In the genomic region with DNA sequence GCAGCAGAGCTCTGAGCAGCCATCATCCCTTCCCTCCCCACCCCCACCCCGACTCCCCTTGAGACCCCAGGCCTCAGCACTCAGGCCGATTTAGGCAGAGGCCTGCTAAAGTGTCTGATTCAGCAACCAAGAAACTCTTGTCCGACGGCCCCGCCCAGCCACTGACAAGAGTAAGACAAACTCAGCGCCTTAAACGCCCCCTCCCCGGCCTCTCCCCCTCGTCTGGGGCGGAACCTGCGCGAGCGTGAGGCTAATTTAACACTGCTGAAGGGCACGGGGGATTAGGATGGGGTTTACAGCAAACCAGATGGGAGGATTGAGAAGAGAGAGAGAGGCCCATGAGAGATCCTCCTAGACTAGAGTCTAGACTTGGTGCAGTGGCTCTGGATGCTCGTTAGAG, we compare ENCODE assay signal across 8 mouse cellular contexts.
DNase-seq lines count a peak whose midpoint lies in the region; ATAC-seq and TF ChIP-seq lines count a peak whose summit lies in the region.

No protein-coding gene starts in this region.

- no peaks in the 10 kb centered on the region for H3K9me3 ChIP-seq in kidney, embryonic 14.5 days (ENCODE audit: control insufficient read depth, low read length)
- no peaks in the 10 kb centered on the region for H3K9me3 ChIP-seq in heart, embryonic 15.5 days (replicated peaks)

- 4% methylated on average over 15 of the region's 15 CpGs for WGBS in kidney, embryonic 14.5 days
- WGBS in heart, embryonic 15.5 days: 43% methylated on average over 15 of the region's 15 CpGs
- WGBS in thymus, adult 2 months: 88% methylated on average over 15 of the region's 15 CpGs

- no peak overlapping the region for H3K9ac ChIP-seq in kidney, embryonic 14.5 days (ENCODE audit: low read depth, low read length)
- no peak overlapping the region for H3K9ac ChIP-seq in heart, embryonic 15.5 days

- H3K27me3 ChIP-seq in kidney, embryonic 14.5 days (ENCODE audit: control insufficient read depth, insufficient read depth, low read length): no peaks in the 10 kb centered on the region
- H3K27me3 ChIP-seq in heart, embryonic 15.5 days: no peaks in the 10 kb centered on the region
- H3K27me3 ChIP-seq in thymus, adult 2 months (ENCODE audit: control insufficient read depth, insufficient read depth, low read length): no peaks in the 10 kb centered on the region

- no peaks in the 10 kb centered on the region; the same call in 1 of the 2 replicates for H3K36me3 ChIP-seq in kidney, embryonic 14.5 days (ENCODE audit: control insufficient read depth, insufficient read depth, low read length)
- peaks cover 15% of the 10 kb centered on the region for H3K36me3 ChIP-seq in heart, embryonic 15.5 days
- H3K36me3 ChIP-seq in thymus, adult 2 months (ENCODE audit: control insufficient read depth, insufficient read depth, low read length): peaks cover 7% of the 10 kb centered on the region; the same call in 1 of the 2 replicates

- no peak overlapping the region for H3K4me3 ChIP-seq in kidney, embryonic 14.5 days (ENCODE audit: low read length)
- no peak overlapping the region for H3K4me3 ChIP-seq in heart, embryonic 15.5 days
- no peak overlapping the region for H3K4me3 ChIP-seq in thymus, adult 2 months (ENCODE audit: control insufficient read depth, insufficient read depth, low read length)

- DNase-seq in kidney, adult 8-10 months: no peak
- peak; percentile 29 to 61 for DNase-seq in adrenal gland, postnatal 36 days
- DNase-seq in lung, postnatal 36 days: peak; percentile 56
- DNase-seq in spleen, postnatal 4 days (ENCODE audit: low spot score in 2 of 2): no peak
- DNase-seq in thymus, adult 2 months: no peak
- DNase-seq in cerebellum, adult 9-11 months: no peak

- peak overlapping the region; percentile 48; the same call in 1 of the 2 replicates for H3K27ac ChIP-seq in kidney, embryonic 14.5 days (ENCODE audit: low read depth, low read length)
- H3K27ac ChIP-seq in heart, embryonic 15.5 days: peak overlapping the region; percentile 69
- no peak overlapping the region for H3K27ac ChIP-seq in thymus, adult 2 months (ENCODE audit: control insufficient read depth, insufficient read depth, low read length)

- TF ChIP-seq CTCF in thymus, adult 2 months (IDR thresholded peaks at IDR 0.05; ENCODE audit: borderline replicate concordance, control insufficient read depth, extremely low read depth, insufficient read depth, low read length, poor library complexity): no peak

- no peak overlapping the region for H3K4me2 ChIP-seq in kidney, embryonic 14.5 days (replicated peaks; ENCODE audit: low read depth, low read length)
- no peak overlapping the region for H3K4me2 ChIP-seq in heart, embryonic 15.5 days

- peak; percentile 64 for ATAC-seq in kidney, embryonic 14.5 days (ENCODE audit: low FRiP score, low TSS enrichment)
- ATAC-seq in heart, embryonic 15.5 days (replicated peaks; ENCODE audit: insufficient number of reproducible peaks, insufficient read depth, low FRiP score, low read depth): no peak; the same call in 1 of the 2 replicates

- H3K4me1 ChIP-seq in kidney, embryonic 14.5 days (ENCODE audit: control insufficient read depth, insufficient read depth, low read length): peaks cover 22% of the 10 kb centered on the region; the same call in 1 of the 2 replicates
- H3K4me1 ChIP-seq in heart, embryonic 15.5 days (replicated peaks): peaks cover 55% of the 10 kb centered on the region
- H3K4me1 ChIP-seq in thymus, adult 2 months (replicated peaks; ENCODE audit: control insufficient read depth, insufficient read depth, low read length): no peaks in the 10 kb centered on the region

- no peak for TF ChIP-seq POLR2A in thymus, adult 2 months (IDR thresholded peaks at IDR 0.05; ENCODE audit: control insufficient read depth, extremely low read depth, insufficient read depth, low read length, poor library complexity)

Comparison
In these comparisons a context has a peak if more than half of its experiments do, and no peak if none do; other contexts are left out.
1. DNase-seq: peak in adrenal gland, postnatal 36 days (2 of 2) and lung, postnatal 36 days (single experiment); none in kidney, adult 8-10 months (0 of 2), spleen, postnatal 4 days (0 of 2), thymus, adult 2 months (single experiment) and cerebellum, adult 9-11 months (single experiment).